Mouse (Mus musculus): ENCODE measurements around the gene Cyp3a57. TPM values are rescaled to one million over a fixed set of nuclear protein-coding genes. Genes with fewer than 3 reads are reported as not detected.
"Not testable (repeated sequence)": the region's sequence is repeated elsewhere in the genome, so short reads cannot be mapped to it uniquely, and the experiment has no call there.

The Cyp3a57 gene
- not detected in 2 replicates for polyA plus RNA-seq (2014; fragmentation: Nextera tagmentation; extraction: Ambion mirVana)

DNA sequence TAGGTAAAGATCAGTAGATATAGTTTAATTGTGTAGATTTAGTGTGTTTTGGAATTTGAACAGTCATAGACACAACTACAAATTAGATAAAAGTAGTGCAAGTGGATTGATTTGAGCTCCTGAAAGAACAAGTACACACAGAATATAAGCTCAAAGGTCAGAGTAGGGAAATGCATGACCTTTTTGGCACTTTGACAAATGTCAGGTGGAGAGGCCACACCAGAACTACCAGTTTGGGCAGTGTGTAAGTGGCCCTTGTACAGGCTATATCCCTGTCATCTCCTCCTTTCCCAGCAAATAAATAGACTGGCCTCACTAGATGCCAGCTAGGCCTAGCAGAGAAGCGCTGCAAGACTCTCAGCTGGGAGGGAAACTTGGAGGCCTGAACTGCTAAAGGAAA, at the start of gene Cyp3a57:
Gene Cyp3a57 (plus strand): TSS at position 339 of the 400 bp plus-strand sequence.
- no peak for ATAC-seq (replicated peaks; ENCODE audit: low FRiP score)
- DNase-seq (ENCODE audit: low spot score): no peak
- Histone ChIP-seq H3K4me2 (ENCODE audit: low read depth, low read length, severe bottlenecking) (no peak within 1 kb of the TSS), H3K4me1 (replicated peaks; ENCODE audit: control insufficient read depth, insufficient read depth, low read length) (no peaks in the 10 kb centered on the region), H3K9ac (ENCODE audit: low read length) (no peak within 1 kb of the TSS), H3K4me3 (ENCODE audit: low read depth, low read length) (no peak within 1 kb of the TSS), H3K27ac (ENCODE audit: low read depth, low read length) (no peak within 1 kb of the TSS), H3K27me3 (ENCODE audit: control insufficient read depth, insufficient read depth, low read length) (no peaks in the 10 kb centered on the region), H3K9me3 (ENCODE audit: control insufficient read depth, low read length) (no peaks in the 10 kb centered on the region; the same call in 1 of the 2 replicates), H3K36me3 (ENCODE audit: control insufficient read depth, insufficient read depth, low read length) (no peaks in the 10 kb centered on the region)
- 81% methylated on average over 1 of the region's 1 CpGs for WGBS

DNA sequence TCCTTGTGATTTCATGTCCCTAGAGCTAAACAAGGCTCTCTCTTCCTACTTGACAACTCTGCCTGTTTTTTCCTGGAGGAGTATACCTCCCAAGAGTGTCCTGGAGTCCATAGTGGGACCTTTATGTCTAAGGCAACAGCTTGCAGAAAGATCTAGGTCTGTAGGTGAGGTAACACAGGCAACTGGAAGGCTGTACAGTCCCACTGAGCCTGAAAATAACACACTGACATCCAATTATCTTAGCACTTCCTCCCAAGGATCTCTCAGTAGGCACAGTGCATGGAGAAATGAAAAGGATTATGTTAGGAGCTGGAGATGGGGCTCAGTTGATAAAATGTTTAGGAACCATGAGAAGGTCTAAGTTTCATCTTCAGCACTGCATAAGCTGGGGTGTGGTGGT, 44.6 kb upstream of the Cyp3a57 start:
- DNase-seq (ENCODE audit: low spot score) (no peak), ATAC-seq (replicated peaks; ENCODE audit: low FRiP score) (no peak)
- H3K36me3 ChIP-seq (ENCODE audit: control insufficient read depth, insufficient read depth, low read length): no peaks in the 10 kb centered on the region
- H3K9ac ChIP-seq (ENCODE audit: low read length): no peak overlapping the region
- H3K9me3 ChIP-seq (ENCODE audit: control insufficient read depth, low read length): no peaks in the 10 kb centered on the region
- no peak overlapping the region for H3K4me2 ChIP-seq (ENCODE audit: low read depth, low read length, severe bottlenecking)
- no peak overlapping the region for H3K4me3 ChIP-seq (ENCODE audit: low read depth, low read length)
- no peak overlapping the region for H3K27ac ChIP-seq (ENCODE audit: low read depth, low read length)
- H3K4me1 ChIP-seq (replicated peaks; ENCODE audit: control insufficient read depth, insufficient read depth, low read length): no peaks in the 10 kb centered on the region
- no peaks in the 10 kb centered on the region for H3K27me3 ChIP-seq (ENCODE audit: control insufficient read depth, insufficient read depth, low read length)

- not testable (repeated sequence) for H3K27ac ChIP-seq (ENCODE audit: low read depth, low read length); H3K9me3 ChIP-seq (ENCODE audit: control insufficient read depth, low read length); H3K4me1 ChIP-seq (replicated peaks; ENCODE audit: control insufficient read depth, insufficient read depth, low read length); H3K27me3 ChIP-seq (ENCODE audit: control insufficient read depth, insufficient read depth, low read length); H3K9ac ChIP-seq (ENCODE audit: low read length); H3K4me3 ChIP-seq (ENCODE audit: low read depth, low read length); ATAC-seq (replicated peaks; ENCODE audit: low FRiP score); H3K36me3 ChIP-seq (ENCODE audit: control insufficient read depth, insufficient read depth, low read length); DNase-seq (ENCODE audit: low spot score); H3K4me2 ChIP-seq (ENCODE audit: low read depth, low read length, severe bottlenecking)
- WGBS: 60% methylated on average over 4 of the region's 4 CpGs
Measured at GRCm38 (mm10) chr5:145301796-145302195, 43.3 kb upstream of the Cyp3a57 start.

DNA sequence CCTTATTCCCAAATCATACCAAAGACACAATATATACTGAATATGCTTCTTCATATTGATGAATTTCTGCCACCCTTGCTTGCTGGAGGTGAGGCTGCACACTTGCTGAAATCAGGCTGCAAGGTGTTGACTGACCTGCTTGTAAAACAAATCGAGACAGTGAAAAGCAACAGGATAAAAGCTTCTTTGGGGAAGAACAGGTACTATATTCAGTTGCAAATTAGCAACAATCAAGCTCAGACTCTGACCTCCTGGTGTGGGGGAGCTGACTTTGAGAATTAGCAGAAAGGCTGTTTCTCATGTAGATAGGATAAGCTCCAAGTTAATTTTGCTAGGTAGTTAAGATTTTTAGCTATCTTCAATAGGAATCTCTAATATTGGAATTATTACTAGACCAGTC, 42.7 kb upstream of the Cyp3a57 start:
- no peak overlapping the region for H3K4me2 ChIP-seq (ENCODE audit: low read depth, low read length, severe bottlenecking)
- no peaks in the 10 kb centered on the region for H3K9me3 ChIP-seq (ENCODE audit: control insufficient read depth, low read length)
- no peaks in the 10 kb centered on the region for H3K27me3 ChIP-seq (ENCODE audit: control insufficient read depth, insufficient read depth, low read length)
- 72% methylated on average over 1 of the region's 1 CpGs for WGBS
- no peaks in the 10 kb centered on the region for H3K4me1 ChIP-seq (replicated peaks; ENCODE audit: control insufficient read depth, insufficient read depth, low read length)
- H3K4me3 ChIP-seq (ENCODE audit: low read depth, low read length): no peak overlapping the region
- DNase-seq (ENCODE audit: low spot score) (no peak), ATAC-seq (replicated peaks; ENCODE audit: low FRiP score) (no peak)
- no peak overlapping the region for H3K9ac ChIP-seq (ENCODE audit: low read length)
- no peaks in the 10 kb centered on the region for H3K36me3 ChIP-seq (ENCODE audit: control insufficient read depth, insufficient read depth, low read length)
- no peak overlapping the region for H3K27ac ChIP-seq (ENCODE audit: low read depth, low read length)

- H3K9me3 ChIP-seq (ENCODE audit: control insufficient read depth, low read length): not testable (repeated sequence)
Measured at GRCm38 (mm10) chr5:145306953-145307352, 38.1 kb upstream of the Cyp3a57 start.

DNA sequence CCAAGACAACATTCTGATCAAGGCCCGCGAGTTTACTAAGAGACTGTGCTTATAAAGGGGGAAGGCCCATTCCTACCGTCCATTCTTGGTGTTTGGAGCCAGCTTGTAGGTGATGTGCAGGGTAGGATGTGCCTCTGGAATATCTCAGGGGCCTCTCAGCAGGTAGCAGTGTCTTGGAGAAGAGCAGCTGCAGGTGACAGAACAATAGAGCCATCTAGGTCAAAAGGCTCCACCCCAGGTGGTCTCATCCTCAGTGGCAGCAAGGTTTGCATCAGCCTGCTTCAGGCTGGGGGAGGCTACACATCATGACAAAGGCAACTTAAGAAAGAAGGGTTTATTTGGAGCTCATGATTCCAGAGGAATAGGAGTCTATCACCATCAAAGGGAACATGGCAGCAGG, 37.3 kb upstream of the Cyp3a57 start:
- not testable (repeated sequence) for H3K4me1 ChIP-seq (replicated peaks; ENCODE audit: control insufficient read depth, insufficient read depth, low read length); H3K27me3 ChIP-seq (ENCODE audit: control insufficient read depth, insufficient read depth, low read length); H3K36me3 ChIP-seq (ENCODE audit: control insufficient read depth, insufficient read depth, low read length); H3K9me3 ChIP-seq (ENCODE audit: control insufficient read depth, low read length); ATAC-seq (replicated peaks; ENCODE audit: low FRiP score); H3K4me2 ChIP-seq (ENCODE audit: low read depth, low read length, severe bottlenecking); DNase-seq (ENCODE audit: low spot score); H3K27ac ChIP-seq (ENCODE audit: low read depth, low read length); H3K9ac ChIP-seq (ENCODE audit: low read length); H3K4me3 ChIP-seq (ENCODE audit: low read depth, low read length)
- WGBS: 86% methylated on average over 3 of the region's 3 CpGs

More at GRCm38 (mm10) chr5:145306953-145307352, 38.1 kb upstream of the Cyp3a57 start:
- WGBS: 94% methylated on average over 4 of the region's 4 CpGs
- not testable (repeated sequence) for H3K9ac ChIP-seq (ENCODE audit: low read length); H3K4me2 ChIP-seq (ENCODE audit: low read depth, low read length, severe bottlenecking); H3K27me3 ChIP-seq (ENCODE audit: control insufficient read depth, insufficient read depth, low read length); ATAC-seq (replicated peaks; ENCODE audit: low FRiP score); H3K36me3 ChIP-seq (ENCODE audit: control insufficient read depth, insufficient read depth, low read length); DNase-seq (ENCODE audit: low spot score); H3K27ac ChIP-seq (ENCODE audit: low read depth, low read length); H3K4me3 ChIP-seq (ENCODE audit: low read depth, low read length); H3K4me1 ChIP-seq (replicated peaks; ENCODE audit: control insufficient read depth, insufficient read depth, low read length)

- no peak overlapping the region for H3K4me3 ChIP-seq (ENCODE audit: low read depth, low read length)
- H3K9ac ChIP-seq (ENCODE audit: low read length): no peak overlapping the region
- no peak for ATAC-seq (replicated peaks; ENCODE audit: low FRiP score)
- no peak for DNase-seq (ENCODE audit: low spot score)
- no peaks in the 10 kb centered on the region for H3K4me1 ChIP-seq (replicated peaks; ENCODE audit: control insufficient read depth, insufficient read depth, low read length)
- no peak overlapping the region for H3K4me2 ChIP-seq (ENCODE audit: low read depth, low read length, severe bottlenecking)
- H3K27ac ChIP-seq (ENCODE audit: low read depth, low read length): no peak overlapping the region
- H3K9me3 ChIP-seq (ENCODE audit: control insufficient read depth, low read length): peaks cover 2% of the 10 kb centered on the region; the same call in 1 of the 2 replicates
- no peaks in the 10 kb centered on the region for H3K36me3 ChIP-seq (ENCODE audit: control insufficient read depth, insufficient read depth, low read length)
- H3K27me3 ChIP-seq (ENCODE audit: control insufficient read depth, insufficient read depth, low read length): no peaks in the 10 kb centered on the region
Measured at GRCm38 (mm10) chr5:145313845-145314244, 31.2 kb upstream of the Cyp3a57 start.

GRCm38 (mm10) chr5:145317141-145317540, 27.9 kb upstream of the Cyp3a57 start:
- H3K4me3 ChIP-seq (ENCODE audit: low read depth, low read length): no peak overlapping the region
- H3K27me3 ChIP-seq (ENCODE audit: control insufficient read depth, insufficient read depth, low read length): no peaks in the 10 kb centered on the region
- ATAC-seq (replicated peaks; ENCODE audit: low FRiP score) (no peak), DNase-seq (ENCODE audit: low spot score) (no peak)
- 88% methylated on average over 1 of the region's 1 CpGs for WGBS
- no peaks in the 10 kb centered on the region for H3K4me1 ChIP-seq (replicated peaks; ENCODE audit: control insufficient read depth, insufficient read depth, low read length)
- H3K9me3 ChIP-seq (ENCODE audit: control insufficient read depth, low read length): no peaks in the 10 kb centered on the region; the same call in 1 of the 2 replicates
- H3K9ac ChIP-seq (ENCODE audit: low read length): no peak overlapping the region
- no peak overlapping the region for H3K27ac ChIP-seq (ENCODE audit: low read depth, low read length)
- no peaks in the 10 kb centered on the region for H3K36me3 ChIP-seq (ENCODE audit: control insufficient read depth, insufficient read depth, low read length)
- no peak overlapping the region for H3K4me2 ChIP-seq (ENCODE audit: low read depth, low read length, severe bottlenecking)

DNA sequence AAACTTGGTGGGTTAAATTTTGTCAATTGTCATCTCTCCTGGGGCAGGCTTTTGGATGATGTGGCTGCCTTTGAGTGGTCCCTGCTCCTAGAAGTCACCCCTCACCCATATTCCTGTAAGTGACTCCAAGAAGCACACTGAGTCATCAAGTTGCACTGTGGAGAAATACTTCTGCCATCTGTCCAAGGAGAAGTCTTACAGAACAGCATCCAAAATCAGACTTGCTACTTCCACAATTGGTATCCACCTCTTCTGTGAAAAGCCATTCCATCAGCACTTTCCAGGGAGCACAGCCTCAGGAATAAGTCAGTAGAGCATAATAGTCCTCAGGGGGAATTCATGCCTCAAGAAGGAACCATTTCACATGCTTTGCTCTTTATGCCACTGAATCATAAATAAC, 6.3 kb upstream of the Cyp3a57 start:
- H3K4me1 ChIP-seq (replicated peaks; ENCODE audit: control insufficient read depth, insufficient read depth, low read length); H3K4me2 ChIP-seq (ENCODE audit: low read depth, low read length, severe bottlenecking); H3K4me3 ChIP-seq (ENCODE audit: low read depth, low read length); ATAC-seq (replicated peaks; ENCODE audit: low FRiP score); DNase-seq (ENCODE audit: low spot score); H3K27me3 ChIP-seq (ENCODE audit: control insufficient read depth, insufficient read depth, low read length); H3K9ac ChIP-seq (ENCODE audit: low read length); H3K36me3 ChIP-seq (ENCODE audit: control insufficient read depth, insufficient read depth, low read length); H3K27ac ChIP-seq (ENCODE audit: low read depth, low read length); H3K9me3 ChIP-seq (ENCODE audit: control insufficient read depth, low read length): not testable (repeated sequence)
